Mouse (Mus musculus) midbrain, embryonic 15.5 days (tissue): ENCODE results near the gene Gtf2i. TPM values are rescaled to one million over a fixed set of nuclear protein-coding genes. Genes with fewer than 3 reads are reported as not detected.
A peak's percentile ranks its signal among the peaks of the same experiment; 100 is the strongest.

Experiments
- ATAC-seq: fragments of 200-750 bp; cut with Nextera tagmentation; replicated peaks from 2 replicates; pipeline ENCODE4 v1.8.0; 2017; ENCODE audit warnings: moderate TSS enrichment
- H3K27ac ChIP-seq: fragments of 300-500 bp; sonication (generic); 2 replicates; pipeline ENCODE4 v1.5.1; 2015; ENCODE audit warnings: mild to moderate bottlenecking, inconsistent platforms
- H3K27me3 ChIP-seq: fragments of 300-500 bp; sonication (generic); replicated peaks from 2 replicates; pipeline ENCODE4 v1.6.1; 2015; ENCODE audit warnings: inconsistent platforms
- H3K36me3 ChIP-seq: fragments of 300-500 bp; sonication (generic); replicated peaks from 2 replicates; pipeline ENCODE4 v1.6.1; 2015; ENCODE audit warnings: inconsistent platforms
- H3K4me1 ChIP-seq: fragments of 300-500 bp; sonication (generic); 2 replicates; pipeline ENCODE4 v1.6.1; 2015; ENCODE audit warnings: inconsistent platforms
- H3K4me2 ChIP-seq: fragments of 300-500 bp; sonication (generic); 2 replicates; pipeline ENCODE4 v1.6.1; 2015; ENCODE audit warnings: inconsistent platforms, mild to moderate bottlenecking, moderate library complexity
- H3K4me3 ChIP-seq: fragments of 300-500 bp; sonication (generic); 2 replicates; pipeline ENCODE4 v1.5.1; 2015; ENCODE audit warnings: mild to moderate bottlenecking, inconsistent platforms
- H3K9ac ChIP-seq: fragments of 300-500 bp; sonication (generic); 2 replicates; pipeline ENCODE4 v1.6.1; 2015; ENCODE audit warnings: mild to moderate bottlenecking, inconsistent platforms
- H3K9me3 ChIP-seq: fragments of 300-500 bp; sonication (generic); 2 replicates; pipeline ENCODE4 v1.6.1; 2016; ENCODE audit warnings: inconsistent platforms
- WGBS: fragments of 180-500 bp; shearing (Covaris S2); methylation state at CpG from one replicate; pipeline ENCODE4 v1.1.7; 2015; ENCODE audit warnings: mixed read lengths; 5-methylcytosine and 5-hydroxymethylcytosine counted together
- polyA plus RNA-seq: library from polyadenylated mRNA; unstranded; fragments of >200 nt; fragmentation: Nextera tagmentation; extraction: Ambion mirVana; gene quantifications from 2 replicates; pipeline ENCODE4 v1.2.1, GENCODE M21; 2015

Gene Gtf2i
- polyA plus RNA-seq, 1 experiment from 2014 or later: 149 TPM

GRCm38 (mm10) chr5:134249245-134249649, 65.3 kb downstream of the Gtf2i start:
- H3K9me3 ChIP-seq: no peaks in the 10 kb centered on the region
- H3K9ac ChIP-seq: no peak overlapping the region
- peak overlapping the region; percentile 10; the same call in 1 of the 2 replicates for H3K27ac ChIP-seq
- WGBS: 91% methylated on average over 8 of the region's 8 CpGs
- H3K4me1 ChIP-seq: no peaks in the 10 kb centered on the region
- H3K4me2 ChIP-seq: no peak overlapping the region
- H3K4me3 ChIP-seq: no peak overlapping the region
- ATAC-seq: no peak
- no peaks in the 10 kb centered on the region for H3K27me3 ChIP-seq
- H3K36me3 ChIP-seq: peaks cover 81% of the 10 kb centered on the region

GRCm38 (mm10) chr5:134248608-134249244, 65.8 kb downstream of the Gtf2i start:
- 0 out of 2 replicates have a peak, but pooled peaks have one; percentile 17 for ATAC-seq
- Histone ChIP-seq H3K36me3 (peaks cover 83% of the 10 kb centered on the region), H3K27ac (peak overlapping the region; percentile 10; the same call in 1 of the 2 replicates), H3K4me2 (no peak overlapping the region), H3K9ac (no peak overlapping the region), H3K4me1 (no peaks in the 10 kb centered on the region), H3K4me3 (no peak overlapping the region), H3K27me3 (no peaks in the 10 kb centered on the region), H3K9me3 (no peaks in the 10 kb centered on the region)
- 86% methylated on average over 14 of the region's 14 CpGs for WGBS

- no peak overlapping the region for H3K4me3 ChIP-seq
- H3K4me1 ChIP-seq: no peaks in the 10 kb centered on the region
- no peak overlapping the region for H3K4me2 ChIP-seq
- H3K9ac ChIP-seq: no peak overlapping the region
- H3K9me3 ChIP-seq: no peaks in the 10 kb centered on the region
- no peak for ATAC-seq
- WGBS: 89% methylated on average over 5 of the region's 5 CpGs
- no peaks in the 10 kb centered on the region for H3K27me3 ChIP-seq
- no peak overlapping the region for H3K27ac ChIP-seq
- peaks cover 85% of the 10 kb centered on the region for H3K36me3 ChIP-seq
These were observed 68.4 kb downstream of the Gtf2i start for GRCm38 (mm10) chr5:134246146-134246545.

- no peak overlapping the region for H3K9ac ChIP-seq
- H3K4me3 ChIP-seq: no peak overlapping the region
- H3K9me3 ChIP-seq: no peaks in the 10 kb centered on the region
- H3K27ac ChIP-seq: no peak overlapping the region
- WGBS: 96% methylated on average over 5 of the region's 5 CpGs
- ATAC-seq: no peak
- H3K4me2 ChIP-seq: no peak overlapping the region
- H3K27me3 ChIP-seq: no peaks in the 10 kb centered on the region
- H3K36me3 ChIP-seq: peaks cover 87% of the 10 kb centered on the region
- H3K4me1 ChIP-seq: no peaks in the 10 kb centered on the region
These were observed 69.7 kb downstream of the Gtf2i start for GRCm38 (mm10) chr5:134244890-134245289.

- WGBS: 92% methylated on average over 26 of the region's 26 CpGs
- H3K4me1 ChIP-seq: peaks cover 5% of the 10 kb centered on the region
- H3K36me3 ChIP-seq: peaks cover 86% of the 10 kb centered on the region
- H3K27me3 ChIP-seq: no peaks in the 10 kb centered on the region
- no peak overlapping the region for H3K4me3 ChIP-seq
- ATAC-seq: no peak
- no peaks in the 10 kb centered on the region for H3K9me3 ChIP-seq
- no peak overlapping the region for H3K4me2 ChIP-seq
- H3K9ac ChIP-seq: no peak overlapping the region
- H3K27ac ChIP-seq: no peak overlapping the region
These were observed 70.7 kb downstream of the Gtf2i start for GRCm38 (mm10) chr5:134243661-134244436.

GRCm38 (mm10) chr5:134241831-134242230, 72.7 kb downstream of the Gtf2i start:
- H3K27ac ChIP-seq: no peak overlapping the region
- H3K36me3 ChIP-seq: peaks cover 89% of the 10 kb centered on the region
- 86% methylated on average over 5 of the region's 5 CpGs for WGBS

GRCm38 (mm10) chr5:134237936-134238760, 76.4 kb downstream of the Gtf2i start:
- Histone ChIP-seq H3K36me3 (peaks cover 55% of the 10 kb centered on the region), H3K4me3 (no peak overlapping the region), H3K27ac (peak overlapping the region; percentile 73), H3K27me3 (no peaks in the 10 kb centered on the region), H3K9ac (peak overlapping the region; percentile 20; the same call in 1 of the 2 replicates), H3K4me2 (no peak overlapping the region), H3K4me1 (peaks cover 19% of the 10 kb centered on the region), H3K9me3 (no peaks in the 10 kb centered on the region)
- ATAC-seq: peak; percentile 86
- WGBS: 26% methylated on average over 28 of the region's 28 CpGs

More at GRCm38 (mm10) chr5:134241831-134242230, 72.7 kb downstream of the Gtf2i start:
- Histone ChIP-seq H3K4me2 (no peak overlapping the region), H3K9me3 (no peaks in the 10 kb centered on the region), H3K27me3 (no peaks in the 10 kb centered on the region), H3K9ac (no peak overlapping the region), H3K4me3 (no peak overlapping the region), H3K4me1 (peaks cover 16% of the 10 kb centered on the region)
- no peak for ATAC-seq

- Histone ChIP-seq H3K36me3 (peaks cover 49% of the 10 kb centered on the region), H3K4me3 (no peak overlapping the region), H3K9ac (no peak overlapping the region), H3K27me3 (no peaks in the 10 kb centered on the region), H3K27ac (no peak overlapping the region), H3K4me2 (no peak overlapping the region), H3K9me3 (no peaks in the 10 kb centered on the region), H3K4me1 (peaks cover 19% of the 10 kb centered on the region)
- ATAC-seq: no peak
- WGBS: 90% methylated on average over 11 of the region's 11 CpGs
These were observed 77.1 kb downstream of the Gtf2i start for GRCm38 (mm10) chr5:134237508-134237907.

- WGBS: 90% methylated on average over 6 of the region's 6 CpGs
- Histone ChIP-seq H3K27me3 (no peaks in the 10 kb centered on the region), H3K4me2 (no peak overlapping the region), H3K27ac (no peak overlapping the region), H3K9ac (no peak overlapping the region), H3K4me1 (peaks cover 19% of the 10 kb centered on the region), H3K9me3 (no peaks in the 10 kb centered on the region), H3K4me3 (no peak overlapping the region), H3K36me3 (peaks cover 41% of the 10 kb centered on the region)
- no peak for ATAC-seq
These were observed 77.8 kb downstream of the Gtf2i start for GRCm38 (mm10) chr5:134236796-134237195.

GRCm38 (mm10) chr5:134236241-134236640, 78.3 kb downstream of the Gtf2i start:
- no peak overlapping the region for H3K4me3 ChIP-seq
- H3K4me2 ChIP-seq: no peak overlapping the region
- WGBS: 88% methylated on average over 3 of the region's 3 CpGs
- peaks cover 36% of the 10 kb centered on the region for H3K36me3 ChIP-seq
- H3K9ac ChIP-seq: no peak overlapping the region
- no peaks in the 10 kb centered on the region for H3K27me3 ChIP-seq
- H3K9me3 ChIP-seq: no peaks in the 10 kb centered on the region
- no peak for ATAC-seq
- no peak overlapping the region for H3K27ac ChIP-seq
- peaks cover 19% of the 10 kb centered on the region for H3K4me1 ChIP-seq

GRCm38 (mm10) chr5:134235111-134235510, 79.4 kb downstream of the Gtf2i start:
- 36% methylated on average over 6 of the region's 6 CpGs for WGBS
- Histone ChIP-seq H3K4me3 (no peak overlapping the region), H3K9me3 (no peaks in the 10 kb centered on the region), H3K4me1 (peaks cover 19% of the 10 kb centered on the region), H3K27me3 (no peaks in the 10 kb centered on the region), H3K9ac (no peak overlapping the region), H3K27ac (peak overlapping the region; percentile 60), H3K4me2 (no peak overlapping the region), H3K36me3 (peaks cover 25% of the 10 kb centered on the region)
- ATAC-seq: no peak

GRCm38 (mm10) chr5:134234205-134234604, 80.4 kb downstream of the Gtf2i start:
- Histone ChIP-seq H3K9ac (no peak overlapping the region), H3K4me2 (no peak overlapping the region), H3K36me3 (peaks cover 17% of the 10 kb centered on the region), H3K9me3 (no peaks in the 10 kb centered on the region), H3K27me3 (no peaks in the 10 kb centered on the region), H3K27ac (no peak overlapping the region), H3K4me3 (no peak overlapping the region), H3K4me1 (peaks cover 18% of the 10 kb centered on the region)
- WGBS: 60% methylated on average over 2 of the region's 2 CpGs
- no peak for ATAC-seq
